Comparison of ENCODE assay signal across 29 mouse cellular contexts in genomic region chr19:44026956-44027530, GRCm38 (mm10). TPM values are rescaled to one million over a fixed set of nuclear protein-coding genes. Genes with fewer than 3 reads are reported as not detected.
DNase-seq lines count a peak whose midpoint lies in the region; ATAC-seq and TF ChIP-seq lines count a peak whose summit lies in the region.
"Had no signal": no experiment of that assay in that cellular context is flagged by ENCODE, and none has a peak within 500 bp of the region (broad histone marks: within the 10 kb centered on the region; RNA-seq: fewer than 3 reads in every experiment).

No protein-coding gene starts in this region.

- no peaks in the 10 kb centered on the region for H3K9me3 ChIP-seq in liver, embryonic 11.5 days (ENCODE audit: control insufficient read depth, low read length)
- H3K9me3 ChIP-seq in embryonic facial prominence, embryonic 10.5 days, result no peaks in the 10 kb centered on the region
- no peaks in the 10 kb centered on the region for H3K9me3 ChIP-seq in midbrain, postnatal 0 days (ENCODE audit: low read length)
- no peaks in the 10 kb centered on the region for H3K9me3 ChIP-seq in hindbrain, embryonic 14.5 days (ENCODE audit: control insufficient read depth, low read length)
- H3K9me3 ChIP-seq: heart, embryonic 13.5 days; hindbrain, embryonic 15.5 days; liver, embryonic 12.5 days; neural tube, embryonic 12.5 days; stomach, embryonic 15.5 days had no signal

- peaks cover 9% of the 10 kb centered on the region; the same call in 1 of the 2 replicates for H3K79me2 ChIP-seq in liver, adult 2 months (ENCODE audit: control insufficient read depth, insufficient read depth, low read length)

- ATAC-seq in liver, embryonic 11.5 days (replicated peaks; ENCODE audit: low FRiP score), result no peak
- no peak for ATAC-seq in midbrain, postnatal 0 days (ENCODE audit: low FRiP score)
- ATAC-seq in hindbrain, embryonic 14.5 days (ENCODE audit: low FRiP score), result no peak
- ATAC-seq: forebrain, postnatal 0 days; liver, embryonic 12.5 days; Patski had no signal

- 17% methylated on average over 8 of the region's 8 CpGs for WGBS in liver, adult 2 months
- WGBS in liver, embryonic 11.5 days, result 60% methylated on average over 8 of the region's 8 CpGs
- WGBS in embryonic facial prominence, embryonic 10.5 days, result 64% methylated on average over 8 of the region's 8 CpGs
- 69% methylated on average over 8 of the region's 8 CpGs for WGBS in midbrain, postnatal 0 days
- WGBS in hindbrain, embryonic 14.5 days, result 67% methylated on average over 8 of the region's 8 CpGs

- TF ChIP-seq CTCF in liver, adult 2 months (IDR thresholded peaks at IDR 0.05; ENCODE audit: low read depth, low read length), result no peak
- no peak for TF ChIP-seq CTCF in midbrain, postnatal 0 days (IDR thresholded peaks at IDR 0.05)

- no peak overlapping the region for H3K4me2 ChIP-seq in liver, embryonic 11.5 days
- H3K4me2 ChIP-seq in midbrain, postnatal 0 days (ENCODE audit: low read depth, low read length, poor library complexity, severe bottlenecking), result no peak overlapping the region
- no peak overlapping the region for H3K4me2 ChIP-seq in hindbrain, embryonic 14.5 days (replicated peaks)
- H3K4me2 ChIP-seq: heart, embryonic 13.5 days; hindbrain, embryonic 15.5 days; liver, embryonic 12.5 days; neural tube, embryonic 12.5 days; stomach, embryonic 15.5 days had no signal

- peak overlapping the region; percentile 35; the same call in 1 of the 2 replicates for H3K4me3 ChIP-seq in liver, adult 2 months (ENCODE audit: insufficient read depth, low read depth, low read length)
- no peak overlapping the region for H3K4me3 ChIP-seq in liver, embryonic 11.5 days (ENCODE audit: low read depth, low read length)
- H3K4me3 ChIP-seq in embryonic facial prominence, embryonic 10.5 days, result no peak overlapping the region
- H3K4me3 ChIP-seq in midbrain, postnatal 0 days (ENCODE audit: low read depth, low read length), result no peak overlapping the region
- no peak overlapping the region for H3K4me3 ChIP-seq in hindbrain, embryonic 14.5 days (replicated peaks; ENCODE audit: low read length)
- H3K4me3 ChIP-seq: heart, embryonic 13.5 days; hindbrain, embryonic 15.5 days; liver, embryonic 12.5 days; neural tube, embryonic 12.5 days; stomach, embryonic 15.5 days had no signal

- 0 out of 2 replicates have a peak overlapping the region, but pooled peaks have one; percentile 26 for H3K9ac ChIP-seq in liver, adult 2 months (ENCODE audit: low read depth, low read length)
- no peak overlapping the region for H3K9ac ChIP-seq in liver, embryonic 11.5 days (ENCODE audit: low read depth, low read length)
- H3K9ac ChIP-seq in midbrain, postnatal 0 days (replicated peaks; ENCODE audit: low read length, poor library complexity, severe bottlenecking), result no peak overlapping the region
- H3K9ac ChIP-seq in hindbrain, embryonic 14.5 days, result no peak overlapping the region
- H3K9ac ChIP-seq: forebrain, postnatal 0 days; heart, embryonic 13.5 days; hindbrain, embryonic 15.5 days; liver, embryonic 12.5 days; neural tube, embryonic 12.5 days; stomach, embryonic 15.5 days had no signal

- peak overlapping the region; percentile 55 for H3K27ac ChIP-seq in liver, adult 2 months (replicated peaks; ENCODE audit: insufficient read depth, low read depth, low read length)
- no peak overlapping the region for H3K27ac ChIP-seq in liver, embryonic 11.5 days (ENCODE audit: low read depth, low read length)
- H3K27ac ChIP-seq in embryonic facial prominence, embryonic 10.5 days (replicated peaks), result no peak overlapping the region
- H3K27ac ChIP-seq in midbrain, postnatal 0 days (ENCODE audit: low read depth, low read length), result no peak overlapping the region
- H3K27ac ChIP-seq in hindbrain, embryonic 14.5 days, result no peak overlapping the region
- H3K27ac ChIP-seq: heart, embryonic 13.5 days; hindbrain, embryonic 15.5 days; liver, embryonic 12.5 days; neural tube, embryonic 12.5 days; stomach, embryonic 15.5 days had no signal

- peaks cover 25% of the 10 kb centered on the region for H3K4me1 ChIP-seq in liver, adult 2 months (ENCODE audit: control insufficient read depth, insufficient read depth, low read length)
- no peaks in the 10 kb centered on the region for H3K4me1 ChIP-seq in liver, embryonic 11.5 days (replicated peaks; ENCODE audit: control insufficient read depth, insufficient read depth, low read length)
- H3K4me1 ChIP-seq in embryonic facial prominence, embryonic 10.5 days, result peaks cover 6% of the 10 kb centered on the region
- H3K4me1 ChIP-seq in midbrain, postnatal 0 days (ENCODE audit: insufficient read depth, low read length), result no peaks in the 10 kb centered on the region
- H3K4me1 ChIP-seq in hindbrain, embryonic 14.5 days (replicated peaks; ENCODE audit: control insufficient read depth, insufficient read depth, low read length), result no peaks in the 10 kb centered on the region
- H3K4me1 ChIP-seq: hindbrain, embryonic 15.5 days; liver, embryonic 12.5 days; neural tube, embryonic 12.5 days; stomach, embryonic 15.5 days had no signal

- no peaks in the 10 kb centered on the region for H3K27me3 ChIP-seq in liver, adult 2 months (ENCODE audit: control insufficient read depth, insufficient read depth, low read length)
- H3K27me3 ChIP-seq in liver, embryonic 11.5 days (replicated peaks; ENCODE audit: control insufficient read depth, insufficient read depth, low read length), result no peaks in the 10 kb centered on the region
- no peaks in the 10 kb centered on the region for H3K27me3 ChIP-seq in embryonic facial prominence, embryonic 10.5 days (replicated peaks; ENCODE audit: low read depth, poor library complexity, severe bottlenecking)
- H3K27me3 ChIP-seq in midbrain, postnatal 0 days (ENCODE audit: insufficient read depth, low read length), result no peaks in the 10 kb centered on the region
- H3K27me3 ChIP-seq in hindbrain, embryonic 14.5 days (ENCODE audit: control insufficient read depth, insufficient read depth, low read length), result no peaks in the 10 kb centered on the region
- H3K27me3 ChIP-seq: heart, embryonic 13.5 days; hindbrain, embryonic 15.5 days; liver, embryonic 12.5 days; neural tube, embryonic 12.5 days; Patski; stomach, embryonic 15.5 days had no signal

- no peak for TF ChIP-seq POLR2A in liver, adult 2 months (IDR thresholded peaks at IDR 0.05; ENCODE audit: extremely low read depth, insufficient read depth, low read length)

- H3K36me3 ChIP-seq in liver, adult 2 months (ENCODE audit: control insufficient read depth, insufficient read depth, low read length), result no peaks in the 10 kb centered on the region
- H3K36me3 ChIP-seq in liver, embryonic 11.5 days (ENCODE audit: control insufficient read depth, insufficient read depth, low read length), result no peaks in the 10 kb centered on the region
- H3K36me3 ChIP-seq in embryonic facial prominence, embryonic 10.5 days (replicated peaks), result no peaks in the 10 kb centered on the region
- H3K36me3 ChIP-seq in midbrain, postnatal 0 days (ENCODE audit: insufficient read depth, low read length), result 0 out of 2 replicates have a peak, but pooled peaks cover 1% of the 10 kb centered on the region
- no peaks in the 10 kb centered on the region; the same call in 1 of the 2 replicates for H3K36me3 ChIP-seq in hindbrain, embryonic 14.5 days (replicated peaks; ENCODE audit: control insufficient read depth, insufficient read depth)
- H3K36me3 ChIP-seq: heart, embryonic 13.5 days; hindbrain, embryonic 15.5 days; liver, embryonic 12.5 days; neural tube, embryonic 12.5 days; stomach, embryonic 15.5 days had no signal

- DNase-seq in adrenal gland, postnatal 14 days, result peak; percentile 7
- no peak for DNase-seq in adrenal gland, adult 2 months
- DNase-seq in liver, adult 2 months (ENCODE audit: extremely low read depth, low read depth, low spot score), result peak; percentile 92
- no peak for DNase-seq in liver, embryonic 11.5 days (ENCODE audit: low spot score)
- DNase-seq in embryonic facial prominence, embryonic 10.5 days (ENCODE audit: low spot score), result peak; percentile 15
- DNase-seq in kidney, postnatal 36 days, result peak; percentile 16 to 44
- DNase-seq in midbrain, postnatal 0 days (ENCODE audit: low spot score), result no peak
- DNase-seq in hindbrain, embryonic 14.5 days (ENCODE audit: low spot score), result no peak
- DNase-seq: adrenal gland, postnatal 25 days; cerebellum, adult 8-10 months; cerebellum, postnatal 36 days; forebrain, postnatal 0 days; gastrocnemius, postnatal 14 days; heart, adult 18-20 months; lung, adult 18-20 months; midbrain, embryonic 14.5 days; right cerebral cortex, postnatal 4 days; thymus, postnatal 36 days had no signal

RNA-seq across cellular contexts. Expression of gene Cyp2c23, which starts 2.0 kb away (rescaled TPM):
- total RNA-seq in adrenal gland, postnatal 14 days (2021), result 1.1 and 21.3 TPM in 2 replicates
- total RNA-seq in adrenal gland, adult 2 months (2021), result 1 to 10 TPM in 1 of 2 experiments, under 1 TPM in 1; 0.62 to 1.7 TPM
- polyA plus RNA-seq in adrenal gland, adult 2 months (2012; rRNA removed), result 0.19 and 0.35 TPM in 2 replicates
- 233 and 351 TPM in 2 replicates for total RNA-seq in liver, adult 2 months (2014; rRNA removed)
- polyA plus RNA-seq in liver, adult 2 months (2012; rRNA removed), result 200 and 262 TPM in 2 replicates
- polyA plus RNA-seq in liver, embryonic 11.5 days (2014; fragmentation: Nextera tagmentation; extraction: Ambion mirVana), result 4.4 and 5.1 TPM in 2 replicates
- not detected in 2 replicates for polyA plus RNA-seq in embryonic facial prominence, embryonic 10.5 days (2016; fragmentation: Nextera tagmentation; extraction: Ambion mirVana)
- not detected in 2 replicates for total RNA-seq in midbrain, postnatal 0 days (2014; rRNA removed)
- 0.15 TPM in 1 of 2 replicates, not detected in the other for polyA plus RNA-seq in midbrain, postnatal 0 days (2015; fragmentation: Nextera tagmentation; extraction: Ambion mirVana)
- polyA plus RNA-seq in hindbrain, embryonic 14.5 days (2014; fragmentation: Nextera tagmentation; extraction: Ambion mirVana), result not detected in 2 replicates
- total RNA-seq: forebrain, postnatal 0 days; gastrocnemius, postnatal 14 days; heart, postnatal 25 days; layer of hippocampus, adult 18-20 months; megakaryocyte, adult 5-6 weeks had no signal
- polyA plus RNA-seq: forebrain, postnatal 0 days; hindbrain, embryonic 15.5 days; intestine, embryonic 14.5 days; midbrain, embryonic 14.5 days; neural tube, embryonic 12.5 days had no signal

RNA-seq across cellular contexts. Expression of gene Cpn1, which starts 40.7 kb away (rescaled TPM):
- total RNA-seq in adrenal gland, postnatal 14 days (2021), result 0.86 and 23.9 TPM in 2 replicates
- under 1 TPM; 0.14 to 0.66 TPM for total RNA-seq in adrenal gland, adult 2 months (2021)
- not detected in 2 replicates for polyA plus RNA-seq in adrenal gland, adult 2 months (2012; rRNA removed)
- 215 and 272 TPM in 2 replicates for total RNA-seq in liver, adult 2 months (2014; rRNA removed)
- polyA plus RNA-seq in liver, adult 2 months (2012; rRNA removed), result 336 and 360 TPM in 2 replicates
- 53.7 and 53.9 TPM in 2 replicates for polyA plus RNA-seq in liver, embryonic 11.5 days (2014; fragmentation: Nextera tagmentation; extraction: Ambion mirVana)
- polyA plus RNA-seq in embryonic facial prominence, embryonic 10.5 days (2016; fragmentation: Nextera tagmentation; extraction: Ambion mirVana), result 0.07 and 0.13 TPM in 2 replicates
- total RNA-seq in midbrain, postnatal 0 days (2014; rRNA removed), result 0.27 TPM in 1 of 2 replicates, not detected in the other
- polyA plus RNA-seq in midbrain, postnatal 0 days (2015; fragmentation: Nextera tagmentation; extraction: Ambion mirVana), result 0.38 and 0.48 TPM in 2 replicates
- polyA plus RNA-seq in hindbrain, embryonic 14.5 days (2014; fragmentation: Nextera tagmentation; extraction: Ambion mirVana), result 0.20 and 0.26 TPM in 2 replicates
- total RNA-seq: adrenal gland, postnatal 25 days; gastrocnemius, postnatal 14 days; heart, adult 18-20 months had no signal
- polyA plus RNA-seq: limb, embryonic 11.5 days had no signal

RNA-seq across cellular contexts. Expression of gene Erlin1, which starts 42.5 kb away (rescaled TPM):
- 18.4 and 20.0 TPM in 2 replicates for total RNA-seq in adrenal gland, postnatal 14 days (2021)
- 10 to 100 TPM; 17.7 to 25.2 TPM for total RNA-seq in adrenal gland, adult 2 months (2021)
- 2.0 and 2.2 TPM in 2 replicates for polyA plus RNA-seq in adrenal gland, adult 2 months (2012; rRNA removed)
- total RNA-seq in liver, adult 2 months (2014; rRNA removed), result 27.8 and 44.2 TPM in 2 replicates
- 14.2 and 19.0 TPM in 2 replicates for polyA plus RNA-seq in liver, adult 2 months (2012; rRNA removed)
- 22.4 and 24.2 TPM in 2 replicates for polyA plus RNA-seq in liver, embryonic 11.5 days (2014; fragmentation: Nextera tagmentation; extraction: Ambion mirVana)
- 19.7 and 20.5 TPM in 2 replicates for polyA plus RNA-seq in embryonic facial prominence, embryonic 10.5 days (2016; fragmentation: Nextera tagmentation; extraction: Ambion mirVana)
- total RNA-seq in midbrain, postnatal 0 days (2014; rRNA removed), result 9.8 and 11.8 TPM in 2 replicates
- 15.9 and 16.4 TPM in 2 replicates for polyA plus RNA-seq in midbrain, postnatal 0 days (2015; fragmentation: Nextera tagmentation; extraction: Ambion mirVana)
- 17.1 and 17.8 TPM in 2 replicates for polyA plus RNA-seq in hindbrain, embryonic 14.5 days (2014; fragmentation: Nextera tagmentation; extraction: Ambion mirVana)

Comparison
In these comparisons a context has a peak if more than half of its experiments do, and no peak if none do; other contexts are left out.
1. DNase-seq: peak in adrenal gland, postnatal 14 days (single experiment), liver, adult 2 months (single experiment), embryonic facial prominence, embryonic 10.5 days (single experiment) and kidney, postnatal 36 days (2 of 2); none in adrenal gland, adult 2 months (single experiment), liver, embryonic 11.5 days (single experiment), midbrain, postnatal 0 days (single experiment) and hindbrain, embryonic 14.5 days (single experiment).
2. RNA of gene Cyp2c23, which starts 2.0 kb away (polyA plus RNA-seq): 200 to 262 TPM in liver, adult 2 months; 4.4 to 5.1 TPM in liver, embryonic 11.5 days, 0.19 to 0.35 TPM in adrenal gland, adult 2 months, 0.15 TPM in midbrain, postnatal 0 days, not detected in embryonic facial prominence, embryonic 10.5 days and not detected in hindbrain, embryonic 14.5 days; every median in the first group is over 10 times any median in the second.
3. RNA of gene Cpn1, which starts 40.7 kb away (polyA plus RNA-seq): 336 to 360 TPM in liver, adult 2 months and 53.7 to 53.9 TPM in liver, embryonic 11.5 days; 0.38 to 0.48 TPM in midbrain, postnatal 0 days, 0.20 to 0.26 TPM in hindbrain, embryonic 14.5 days, 0.07 to 0.13 TPM in embryonic facial prominence, embryonic 10.5 days and not detected in adrenal gland, adult 2 months; every median in the first group is over 10 times any median in the second.